Mouse (Mus musculus) lung, postnatal 0 days (tissue): ENCODE results near the gene Polk.

Source experiments
- CTCF ChIP-seq: IDR thresholded peaks from 2 replicates; pipeline ENCODE4 v1.5.1; 2016; ENCODE audit warnings: antibody characterized with exemption, mild to moderate bottlenecking
- EP300 ChIP-seq: IDR thresholded peaks from 2 replicates; pipeline ENCODE4 v1.6.1; 2016; ENCODE audit warnings: antibody characterized with exemption, mild to moderate bottlenecking, control low read depth

DNA sequence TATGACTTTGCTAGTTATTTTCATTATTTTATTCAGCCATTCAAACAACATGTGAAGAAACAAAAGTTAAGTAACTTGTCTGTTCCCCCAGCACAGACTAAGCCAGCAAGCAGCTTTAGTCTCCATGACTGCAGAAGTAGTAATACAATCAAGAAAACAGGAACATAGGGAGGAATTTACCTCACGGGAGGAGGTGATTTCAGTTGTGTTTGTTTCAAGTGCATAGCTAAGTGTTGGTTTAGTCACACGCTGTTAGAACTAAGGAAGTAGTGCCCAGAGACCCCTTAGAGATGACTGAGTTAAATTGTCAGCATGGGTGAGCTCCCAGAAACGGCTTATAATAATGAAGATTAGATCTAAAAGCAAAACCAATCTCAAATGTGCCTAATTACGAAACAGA is 5.6 kb upstream of the Polk start:
- TF ChIP-seq CTCF (no peak), EP300 (no peak)
